Mouse (Mus musculus) limb, embryonic 13.5 days (tissue): Measurements from ENCODE around the gene Gpr152. TPM values are rescaled to one million over a fixed set of nuclear protein-coding genes. Genes with fewer than 3 reads are reported as not detected.

Experiments
- ATAC-seq: fragments of 200-750 bp; cut with Nextera tagmentation; 2 replicates; pipeline ENCODE4 v1.8.0; 2017; ENCODE audit warnings: low read depth, moderate number of reproducible peaks, moderate TSS enrichment; ENCODE audit not compliant: low FRiP score
- H3K27ac ChIP-seq: fragments of 300-500 bp; sonication (generic); 2 replicates; pipeline ENCODE4 v1.5.1; 2015; ENCODE audit warnings: inconsistent platforms, mild to moderate bottlenecking, moderate library complexity
- H3K27me3 ChIP-seq: fragments of 300-500 bp; sonication (generic); 2 replicates; pipeline ENCODE4 v1.6.1; 2015; ENCODE audit warnings: mild to moderate bottlenecking, inconsistent platforms
- H3K36me3 ChIP-seq: fragments of 300-500 bp; sonication (generic); 2 replicates; pipeline ENCODE4 v1.6.1; 2015; ENCODE audit warnings: inconsistent platforms, mild to moderate bottlenecking, moderate library complexity
- H3K4me1 ChIP-seq: fragments of 300-500 bp; sonication (generic); 2 replicates; pipeline ENCODE4 v1.6.1; 2015; ENCODE audit warnings: inconsistent platforms
- H3K4me2 ChIP-seq: fragments of 300-500 bp; sonication (generic); replicated peaks from 2 replicates; pipeline ENCODE4 v1.6.1; 2015; ENCODE audit warnings: inconsistent platforms, mild to moderate bottlenecking, moderate library complexity
- H3K4me3 ChIP-seq: fragments of 300-500 bp; sonication (generic); 2 replicates; pipeline ENCODE4 v1.5.1; 2015; ENCODE audit warnings: moderate library complexity, mild to moderate bottlenecking, inconsistent platforms
- H3K9ac ChIP-seq: fragments of 300-500 bp; sonication (generic); 2 replicates; pipeline ENCODE4 v1.6.1; 2015; ENCODE audit warnings: mild to moderate bottlenecking, inconsistent platforms
- H3K9me3 ChIP-seq: fragments of 300-500 bp; sonication (generic); 2 replicates; pipeline ENCODE4 v1.6.1; 2016; ENCODE audit warnings: inconsistent platforms
- whole genome bisulfite sequencing: fragments of 180-500 bp; shearing (Covaris S2); methylation state at CpG from one replicate; pipeline ENCODE4 v1.1.7; 2015; 5-methylcytosine and 5-hydroxymethylcytosine counted together
- polyA plus RNA-seq: library from polyadenylated mRNA; unstranded; fragments of >200 nt; fragmentation: Nextera tagmentation; extraction: Ambion mirVana; gene quantifications from 2 replicates; pipeline ENCODE4 v1.2.1, GENCODE M21; 2015

The Gpr152 gene
- polyA plus RNA-seq, 1 experiment from 2014 or later: not detected

GRCm38 (mm10) chr19:4155223-4156072 lies 15.9 kb downstream of the Gpr152 start:
- Histone ChIP-seq H3K27ac (no peak overlapping the region), H3K9me3 (no peaks in the 10 kb centered on the region), H3K36me3 (peaks cover 81% of the 10 kb centered on the region), H3K4me1 (no peaks in the 10 kb centered on the region), H3K4me2 (no peak overlapping the region), H3K4me3 (no peak overlapping the region), H3K27me3 (no peaks in the 10 kb centered on the region), H3K9ac (0 out of 2 replicates have a peak overlapping the region, but pooled peaks have one; percentile 14)
- ATAC-seq: no peak
- 81% methylated on average over 6 of the region's 6 CpGs for WGBS

GRCm38 (mm10) chr19:4156073-4156579 lies 16.5 kb downstream of the Gpr152 start:
- H3K9me3 ChIP-seq: no peaks in the 10 kb centered on the region
- H3K27ac ChIP-seq: no peak overlapping the region
- H3K9ac ChIP-seq: 0 out of 2 replicates have a peak overlapping the region, but pooled peaks have one; percentile 14
- H3K4me3 ChIP-seq: no peak overlapping the region
- peaks cover 81% of the 10 kb centered on the region for H3K36me3 ChIP-seq
- no peaks in the 10 kb centered on the region for H3K4me1 ChIP-seq
- no peaks in the 10 kb centered on the region for H3K27me3 ChIP-seq
- H3K4me2 ChIP-seq: no peak overlapping the region
- 81% methylated on average over 20 of the region's 20 CpGs for WGBS
- ATAC-seq: no peak

- no peak overlapping the region for H3K27ac ChIP-seq
- no peak overlapping the region for H3K4me3 ChIP-seq
- H3K27me3 ChIP-seq: no peaks in the 10 kb centered on the region
- no peak overlapping the region for H3K9ac ChIP-seq
- no peaks in the 10 kb centered on the region for H3K9me3 ChIP-seq
- 90% methylated on average over 12 of the region's 12 CpGs for WGBS
- no peak for ATAC-seq
- H3K4me1 ChIP-seq: no peaks in the 10 kb centered on the region
- H3K36me3 ChIP-seq: peaks cover 82% of the 10 kb centered on the region
- no peak overlapping the region for H3K4me2 ChIP-seq
Observed at GRCm38 (mm10) chr19:4156771-4157170, 17.2 kb downstream of the Gpr152 start.

GRCm38 (mm10) chr19:4159049-4159448 lies 19.5 kb downstream of the Gpr152 start:
- no peak overlapping the region for H3K4me2 ChIP-seq
- no peak overlapping the region for H3K4me3 ChIP-seq
- WGBS: 92% methylated on average over 8 of the region's 8 CpGs
- peaks cover 65% of the 10 kb centered on the region for H3K36me3 ChIP-seq
- H3K4me1 ChIP-seq: peaks cover 13% of the 10 kb centered on the region
- no peak overlapping the region for H3K9ac ChIP-seq
- H3K27ac ChIP-seq: no peak overlapping the region
- H3K9me3 ChIP-seq: no peaks in the 10 kb centered on the region
- no peak for ATAC-seq
- H3K27me3 ChIP-seq: no peaks in the 10 kb centered on the region

- Histone ChIP-seq H3K9ac (peak within 1 kb of the TSS; percentile 85), H3K4me2 (peak within 1 kb of the TSS; percentile 95), H3K27ac (peak within 1 kb of the TSS; percentile 78), H3K36me3 (peaks cover 37% of the 10 kb centered on the region), H3K4me1 (peaks cover 13% of the 10 kb centered on the region), H3K4me3 (peak within 1 kb of the TSS; percentile 71), H3K27me3 (no peaks in the 10 kb centered on the region), H3K9me3 (no peaks in the 10 kb centered on the region)
- ATAC-seq: peak; percentile 87
- 7% methylated on average over 42 of the region's 42 CpGs for WGBS
Observed at GRCm38 (mm10) chr19:4162646-4163542, 23.3 kb downstream of the Gpr152 start, which contains the start of gene Rps6kb2. Gene Rps6kb2 (minus strand): TSS chr19:4163354.

GRCm38 (mm10) chr19:4163543-4163887 lies 23.9 kb downstream of the Gpr152 start:
- H3K9ac ChIP-seq: peak overlapping the region; percentile 85
- peaks cover 13% of the 10 kb centered on the region for H3K4me1 ChIP-seq
- WGBS: 42% methylated on average over 4 of the region's 4 CpGs
- H3K27ac ChIP-seq: peak overlapping the region; percentile 78
- peak overlapping the region; percentile 71 for H3K4me3 ChIP-seq
- no peaks in the 10 kb centered on the region for H3K9me3 ChIP-seq
- H3K36me3 ChIP-seq: peaks cover 30% of the 10 kb centered on the region
- no peaks in the 10 kb centered on the region for H3K27me3 ChIP-seq
- peak overlapping the region; percentile 95 for H3K4me2 ChIP-seq
- peak; percentile 26; the same call in 1 of the 2 replicates for ATAC-seq

- H3K9ac ChIP-seq: no peak overlapping the region
- H3K27me3 ChIP-seq: no peaks in the 10 kb centered on the region
- H3K36me3 ChIP-seq: peaks cover 25% of the 10 kb centered on the region
- H3K9me3 ChIP-seq: no peaks in the 10 kb centered on the region
- peaks cover 13% of the 10 kb centered on the region for H3K4me1 ChIP-seq
- WGBS: 78% methylated on average over 3 of the region's 3 CpGs
- ATAC-seq: no peak
- H3K4me3 ChIP-seq: 0 out of 2 replicates have a peak overlapping the region, but pooled peaks have one; percentile 71
- no peak overlapping the region for H3K27ac ChIP-seq
- peak overlapping the region; percentile 95 for H3K4me2 ChIP-seq
Observed at GRCm38 (mm10) chr19:4164100-4164499, 24.5 kb downstream of the Gpr152 start.

- Histone ChIP-seq H3K4me2 (no peak overlapping the region), H3K27ac (no peak overlapping the region), H3K4me1 (peaks cover 15% of the 10 kb centered on the region), H3K9ac (no peak overlapping the region), H3K4me3 (no peak overlapping the region), H3K36me3 (peaks cover 18% of the 10 kb centered on the region), H3K9me3 (no peaks in the 10 kb centered on the region), H3K27me3 (no peaks in the 10 kb centered on the region)
- ATAC-seq: no peak
- WGBS: 68% methylated on average over 2 of the region's 2 CpGs
Observed at GRCm38 (mm10) chr19:4164721-4165120, 25.1 kb downstream of the Gpr152 start.

- Histone ChIP-seq H3K27ac (no peak overlapping the region), H3K27me3 (no peaks in the 10 kb centered on the region), H3K4me2 (no peak overlapping the region), H3K4me3 (no peak overlapping the region), H3K36me3 (0 out of 2 replicates have a peak, but pooled peaks cover under 1% of the 10 kb centered on the region), H3K4me1 (peaks cover 35% of the 10 kb centered on the region), H3K9me3 (no peaks in the 10 kb centered on the region), H3K9ac (no peak overlapping the region)
- no peak for ATAC-seq
- 78% methylated on average over 9 of the region's 9 CpGs for WGBS
Observed at GRCm38 (mm10) chr19:4166678-4167476, 27.3 kb downstream of the Gpr152 start.

GRCm38 (mm10) chr19:4169378-4169784 lies 29.8 kb downstream of the Gpr152 start:
- no peaks in the 10 kb centered on the region for H3K9me3 ChIP-seq
- no peaks in the 10 kb centered on the region for H3K36me3 ChIP-seq
- peak overlapping the region; percentile 84 for H3K9ac ChIP-seq
- no peaks in the 10 kb centered on the region for H3K27me3 ChIP-seq
- peak overlapping the region; percentile 89 for H3K4me2 ChIP-seq
- H3K27ac ChIP-seq: peak overlapping the region; percentile 88
- peaks cover 26% of the 10 kb centered on the region for H3K4me1 ChIP-seq
- WGBS: under 1% methylated on average over 43 of the region's 43 CpGs
- H3K4me3 ChIP-seq: peak overlapping the region; percentile 52
- peak; percentile 96 for ATAC-seq

- peaks cover 26% of the 10 kb centered on the region for H3K4me1 ChIP-seq
- H3K9me3 ChIP-seq: no peaks in the 10 kb centered on the region
- no peaks in the 10 kb centered on the region for H3K36me3 ChIP-seq
- peak overlapping the region; percentile 88 for H3K27ac ChIP-seq
- peak overlapping the region; percentile 84 for H3K9ac ChIP-seq
- no peaks in the 10 kb centered on the region for H3K27me3 ChIP-seq
- peak overlapping the region; percentile 89 for H3K4me2 ChIP-seq
- peak; percentile 49 for ATAC-seq
- H3K4me3 ChIP-seq: peak overlapping the region; percentile 52
- whole genome bisulfite sequencing: 6% methylated on average over 27 of the region's 27 CpGs
Observed at GRCm38 (mm10) chr19:4169810-4170209, 30.2 kb downstream of the Gpr152 start.
